8 mouse cellular contexts compared by ENCODE assay signal in the genomic region with DNA sequence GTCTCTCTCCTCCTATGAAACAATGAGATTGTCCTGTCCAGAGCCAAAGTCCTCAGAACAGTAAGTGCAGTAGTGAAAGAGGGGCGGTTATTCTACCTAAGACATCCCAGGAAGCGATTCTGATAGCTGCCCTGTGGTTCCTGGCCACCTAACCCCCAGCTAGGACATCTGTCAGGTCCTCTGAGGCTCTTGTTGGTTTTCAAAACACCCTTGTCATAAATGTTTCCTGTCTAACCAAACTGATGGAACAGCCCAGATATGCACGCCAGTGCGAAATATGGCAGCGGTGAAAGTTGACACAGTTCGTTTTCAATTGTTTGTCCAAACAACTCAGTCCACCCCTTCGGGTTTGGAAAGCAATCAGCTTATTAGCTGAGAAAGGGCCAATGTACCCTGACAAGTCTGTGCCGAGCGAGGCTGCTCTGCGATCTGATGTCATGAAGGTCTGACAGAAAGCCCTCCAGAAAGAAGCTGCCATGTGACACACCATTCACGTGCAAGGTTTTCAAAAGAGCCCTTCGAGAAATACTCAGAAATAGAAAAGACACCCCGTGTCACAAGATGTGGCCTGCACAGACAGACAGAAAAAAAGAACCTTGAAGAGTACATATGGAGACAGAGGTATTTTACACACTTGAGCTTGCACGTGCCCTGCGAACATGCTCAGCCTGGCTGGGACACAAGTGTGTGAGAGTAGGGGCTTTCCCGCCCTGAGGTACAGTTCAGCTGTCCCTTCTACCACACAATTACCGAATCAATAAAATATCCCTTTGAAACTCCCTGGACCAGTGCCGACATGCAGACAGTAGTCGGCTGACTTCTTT.
DNase-seq lines count a peak whose midpoint lies in the region; ATAC-seq and TF ChIP-seq lines count a peak whose summit lies in the region.
"Had no signal": no experiment of that assay in that cellular context is flagged by ENCODE, and none has a peak within 500 bp of the region (broad histone marks: within the 10 kb centered on the region; RNA-seq: fewer than 3 reads in every experiment).

No protein-coding gene starts in this region.

- 58% methylated on average over 19 of the region's 19 CpGs for WGBS in limb, embryonic 13.5 days
- WGBS in limb, embryonic 10.5 days: 80% methylated on average over 19 of the region's 19 CpGs
- WGBS in heart, postnatal 0 days: 46% methylated on average over 19 of the region's 19 CpGs

- H3K9me3 ChIP-seq in limb, embryonic 13.5 days: no peaks in the 10 kb centered on the region
- H3K9me3 ChIP-seq in limb, embryonic 10.5 days (replicated peaks): no peaks in the 10 kb centered on the region
- no peaks in the 10 kb centered on the region for H3K9me3 ChIP-seq in heart, postnatal 0 days (replicated peaks; ENCODE audit: control insufficient read depth, low read length)

- H3K36me3 ChIP-seq in limb, embryonic 13.5 days: no peaks in the 10 kb centered on the region
- H3K36me3 ChIP-seq in limb, embryonic 10.5 days: no peaks in the 10 kb centered on the region
- 0 out of 2 replicates have a peak, but pooled peaks cover 4% of the 10 kb centered on the region for H3K36me3 ChIP-seq in heart, postnatal 0 days (replicated peaks; ENCODE audit: control insufficient read depth, insufficient read depth, low read length)

- DNase-seq in limb, embryonic 10.5 days (ENCODE audit: low spot score): no peak
- peak; percentile 3 for DNase-seq in Muller cell, postnatal 12 days (ENCODE audit: inconsistent ontology term)
- no peak for DNase-seq in heart, postnatal 0 days (ENCODE audit: low spot score)
- DNase-seq in urinary bladder, adult 2 months (ENCODE audit: low spot score): no peak
- no peak for DNase-seq in embryo, embryonic 10 days (ENCODE audit: low spot score)
- DNase-seq: cerebellum, adult 9-11 months had no signal

- H3K27ac ChIP-seq in limb, embryonic 13.5 days: no peak overlapping the region; the same call in 1 of the 2 replicates
- H3K27ac ChIP-seq in limb, embryonic 10.5 days: no peak overlapping the region
- peak overlapping the region; percentile 8; the same call in 1 of the 2 replicates for H3K27ac ChIP-seq in heart, postnatal 0 days (ENCODE audit: low read depth)

- no peak for TF ChIP-seq CTCF in heart, postnatal 0 days (IDR thresholded peaks at IDR 0.05; ENCODE audit: low read depth)

- H3K4me1 ChIP-seq in limb, embryonic 13.5 days: peaks cover 60% of the 10 kb centered on the region
- peaks cover 51% of the 10 kb centered on the region for H3K4me1 ChIP-seq in limb, embryonic 10.5 days
- H3K4me1 ChIP-seq in heart, postnatal 0 days (ENCODE audit: control insufficient read depth, insufficient read depth): peaks cover 24% of the 10 kb centered on the region; the same call in 1 of the 2 replicates

- H3K4me3 ChIP-seq in limb, embryonic 13.5 days: no peak overlapping the region
- no peak overlapping the region for H3K4me3 ChIP-seq in limb, embryonic 10.5 days
- no peak overlapping the region for H3K4me3 ChIP-seq in heart, postnatal 0 days (ENCODE audit: low read depth, low read length)

- TF ChIP-seq EP300 in heart, postnatal 0 days (IDR thresholded peaks at IDR 0.05; ENCODE audit: low read depth): no peak

- peak; percentile 33; the same call in 1 of the 2 replicates for ATAC-seq in limb, embryonic 13.5 days (ENCODE audit: low FRiP score, low read depth)
- ATAC-seq in heart, postnatal 0 days (ENCODE audit: insufficient read depth, low read depth): no peak
- ATAC-seq in megakaryocyte, adult 5-6 weeks (ENCODE audit: poor library complexity, severe bottlenecking): peak; percentile 16; the same call in 1 of the 2 replicates

- H3K9ac ChIP-seq in limb, embryonic 13.5 days: no peak overlapping the region
- no peak overlapping the region for H3K9ac ChIP-seq in heart, postnatal 0 days (replicated peaks; ENCODE audit: low read depth, low read length)

- H3K4me2 ChIP-seq in limb, embryonic 13.5 days (replicated peaks): no peak overlapping the region
- H3K4me2 ChIP-seq in heart, postnatal 0 days (ENCODE audit: low read depth, low read length): no peak overlapping the region

- H3K27me3 ChIP-seq in limb, embryonic 13.5 days: 0 out of 2 replicates have a peak, but pooled peaks cover 3% of the 10 kb centered on the region
- peaks cover 5% of the 10 kb centered on the region for H3K27me3 ChIP-seq in limb, embryonic 10.5 days (ENCODE audit: low read depth, poor library complexity, severe bottlenecking)
- no peaks in the 10 kb centered on the region for H3K27me3 ChIP-seq in heart, postnatal 0 days (ENCODE audit: control insufficient read depth, insufficient read depth, low read length)
